Mouse (Mus musculus): Measurements from ENCODE around the gene Gm48551.

Gm48551 gene

GRCm38 (mm10) chr10:81406504-81407440 lies 22.5 kb downstream of the Gm48551 start:
- DNase-seq = no peak

- peak; percentile 86 for DNase-seq
Observed at GRCm38 (mm10) chr10:81407539-81408423, 23.5 kb downstream of the Gm48551 start.

GRCm38 (mm10) chr10:81408424-81408729 lies 24.1 kb downstream of the Gm48551 start:
- no peak for DNase-seq

GRCm38 (mm10) chr10:81408871-81409291 lies 24.6 kb downstream of the Gm48551 start:
- DNase-seq = peak; percentile 95

- no peak for DNase-seq
Observed at GRCm38 (mm10) chr10:81409330-81409729, 25.1 kb downstream of the Gm48551 start.

GRCm38 (mm10) chr10:81410350-81410749 lies 26.1 kb downstream of the Gm48551 start:
- no peak for DNase-seq

- DNase-seq = no peak
Observed at GRCm38 (mm10) chr10:81410981-81411380, 26.7 kb downstream of the Gm48551 start.

GRCm38 (mm10) chr10:81411471-81412400 lies 27.5 kb downstream of the Gm48551 start:
- DNase-seq = peak; percentile 80

GRCm38 (mm10) chr10:81412586-81413309 lies 28.5 kb downstream of the Gm48551 start:
- DNase-seq = no peak

GRCm38 (mm10) chr10:81413310-81414261 lies 29.3 kb downstream of the Gm48551 start:
- peak; percentile 95 for DNase-seq

GRCm38 (mm10) chr10:81414682-81415081 lies 30.4 kb downstream of the Gm48551 start:
- peak; percentile 63 for DNase-seq

- DNase-seq = no peak
Observed at GRCm38 (mm10) chr10:81415146-81415545, 30.9 kb downstream of the Gm48551 start.

GRCm38 (mm10) chr10:81415549-81416310 lies 31.5 kb downstream of the Gm48551 start:
- no peak for DNase-seq

GRCm38 (mm10) chr10:81416581-81417226 lies 32.4 kb downstream of the Gm48551 start:
- peak; percentile 83 for DNase-seq

GRCm38 (mm10) chr10:81417227-81418215 lies 33.3 kb downstream of the Gm48551 start:
- no peak for DNase-seq

- no peak for DNase-seq
Observed at GRCm38 (mm10) chr10:81418216-81419070, 34.2 kb downstream of the Gm48551 start.
